Mouse (Mus musculus): ENCODE data around the gene Gm49425. TPM values are rescaled to one million over a fixed set of nuclear protein-coding genes. Genes with fewer than 3 reads are reported as not detected.
"Not testable (repeated sequence)": the region's sequence is repeated elsewhere in the genome, so short reads cannot be mapped to it uniquely, and the experiment has no call there.

Gene Gm49425
- not detected in 2 replicates for polyA plus RNA-seq (2015; fragmentation: Nextera tagmentation; extraction: Ambion mirVana)

- WGBS, result 64% methylated on average over 2 of the region's 2 CpGs
- H3K36me3 ChIP-seq (ENCODE audit: control insufficient read depth, insufficient read depth), result not testable (repeated sequence)
Measured at GRCm38 (mm10) chr15:101517161-101517560, at the start of gene Gm49425. Gene Gm49425 (minus strand): TSS chr15:101517261.

GRCm38 (mm10) chr15:101562850-101563249 is 45.8 kb upstream of the Gm49425 start, which contains the start of gene Krt90:
Gene Krt90 (minus strand): TSS chr15:101562950.
- H3K27ac ChIP-seq (ENCODE audit: low read length), result no peak within 1 kb of the TSS
- 64% methylated on average over 5 of the region's 5 CpGs for WGBS
- no peak within 1 kb of the TSS for H3K9ac ChIP-seq (ENCODE audit: low read length)
- H3K9me3 ChIP-seq (replicated peaks; ENCODE audit: control insufficient read depth, low read length), result no peaks in the 10 kb centered on the region
- H3K27me3 ChIP-seq (ENCODE audit: control insufficient read depth, insufficient read depth, low read length), result 0 out of 2 replicates have a peak, but pooled peaks cover 7% of the 10 kb centered on the region
- ATAC-seq (replicated peaks; ENCODE audit: extremely low read depth, insufficient read depth, low FRiP score), result no peak
- no peak within 1 kb of the TSS for H3K4me3 ChIP-seq (ENCODE audit: low read length)
- no peaks in the 10 kb centered on the region for H3K36me3 ChIP-seq (ENCODE audit: control insufficient read depth, insufficient read depth)
- H3K4me1 ChIP-seq (ENCODE audit: control insufficient read depth, insufficient read depth, low read length), result no peaks in the 10 kb centered on the region
- H3K4me2 ChIP-seq (ENCODE audit: low read depth, low read length), result no peak within 1 kb of the TSS

More at GRCm38 (mm10) chr15:101517161-101517560, at the start of gene Gm49425:
- not testable (repeated sequence) for H3K27ac ChIP-seq (ENCODE audit: low read length); H3K4me1 ChIP-seq (ENCODE audit: control insufficient read depth, insufficient read depth, low read length); H3K27me3 ChIP-seq (ENCODE audit: control insufficient read depth, insufficient read depth, low read length); H3K4me2 ChIP-seq (ENCODE audit: low read depth, low read length); H3K4me3 ChIP-seq (ENCODE audit: low read length); H3K9me3 ChIP-seq (replicated peaks; ENCODE audit: control insufficient read depth, low read length); ATAC-seq (replicated peaks; ENCODE audit: extremely low read depth, insufficient read depth, low FRiP score); H3K9ac ChIP-seq (ENCODE audit: low read length)

GRCm38 (mm10) chr15:101558034-101558646 is 41.1 kb upstream of the Gm49425 start:
- H3K9ac ChIP-seq (ENCODE audit: low read length), result no peak overlapping the region
- no peak overlapping the region for H3K4me2 ChIP-seq (ENCODE audit: low read depth, low read length)
- H3K4me3 ChIP-seq (ENCODE audit: low read length), result no peak overlapping the region
- no peaks in the 10 kb centered on the region for H3K4me1 ChIP-seq (ENCODE audit: control insufficient read depth, insufficient read depth, low read length)
- no peak for ATAC-seq (replicated peaks; ENCODE audit: extremely low read depth, insufficient read depth, low FRiP score)
- 15% methylated on average over 7 of the region's 7 CpGs for WGBS
- peaks cover 11% of the 10 kb centered on the region; the same call in 1 of the 2 replicates for H3K27me3 ChIP-seq (ENCODE audit: control insufficient read depth, insufficient read depth, low read length)
- no peak overlapping the region for H3K27ac ChIP-seq (ENCODE audit: low read length)
- H3K36me3 ChIP-seq (ENCODE audit: control insufficient read depth, insufficient read depth), result no peaks in the 10 kb centered on the region
- no peaks in the 10 kb centered on the region for H3K9me3 ChIP-seq (replicated peaks; ENCODE audit: control insufficient read depth, low read length)

GRCm38 (mm10) chr15:101553169-101553568 is 36.1 kb upstream of the Gm49425 start:
- Histone ChIP-seq H3K4me1 (ENCODE audit: control insufficient read depth, insufficient read depth, low read length) (no peaks in the 10 kb centered on the region), H3K9me3 (replicated peaks; ENCODE audit: control insufficient read depth, low read length) (no peaks in the 10 kb centered on the region), H3K27me3 (ENCODE audit: control insufficient read depth, insufficient read depth, low read length) (peaks cover 13% of the 10 kb centered on the region; the same call in 1 of the 2 replicates), H3K9ac (ENCODE audit: low read length) (no peak overlapping the region), H3K4me2 (ENCODE audit: low read depth, low read length) (peak overlapping the region; percentile 31; the same call in 1 of the 2 replicates), H3K4me3 (ENCODE audit: low read length) (no peak overlapping the region), H3K36me3 (ENCODE audit: control insufficient read depth, insufficient read depth) (no peaks in the 10 kb centered on the region), H3K27ac (ENCODE audit: low read length) (no peak overlapping the region)
- 2% methylated on average over 11 of the region's 11 CpGs for WGBS
- ATAC-seq (replicated peaks; ENCODE audit: extremely low read depth, insufficient read depth, low FRiP score), result peak; percentile 41; the same call in 1 of the 2 replicates

- Histone ChIP-seq H3K27ac (ENCODE audit: low read length) (no peak overlapping the region), H3K9ac (ENCODE audit: low read length) (no peak overlapping the region), H3K4me1 (ENCODE audit: control insufficient read depth, insufficient read depth, low read length) (no peaks in the 10 kb centered on the region), H3K4me3 (ENCODE audit: low read length) (no peak overlapping the region), H3K4me2 (ENCODE audit: low read depth, low read length) (no peak overlapping the region), H3K9me3 (replicated peaks; ENCODE audit: control insufficient read depth, low read length) (no peaks in the 10 kb centered on the region), H3K27me3 (ENCODE audit: control insufficient read depth, insufficient read depth, low read length) (peaks cover 13% of the 10 kb centered on the region; the same call in 1 of the 2 replicates), H3K36me3 (ENCODE audit: control insufficient read depth, insufficient read depth) (no peaks in the 10 kb centered on the region)
- 80% methylated on average over 8 of the region's 8 CpGs for WGBS
- ATAC-seq (replicated peaks; ENCODE audit: extremely low read depth, insufficient read depth, low FRiP score), result no peak
Measured at GRCm38 (mm10) chr15:101552188-101552587, 35.1 kb upstream of the Gm49425 start.

- no peak within 1 kb of the TSS for H3K27ac ChIP-seq (ENCODE audit: low read length)
- H3K4me2 ChIP-seq (ENCODE audit: low read depth, low read length), result no peak within 1 kb of the TSS
- no peak for ATAC-seq (replicated peaks; ENCODE audit: extremely low read depth, insufficient read depth, low FRiP score)
- WGBS, result 82% methylated on average over 7 of the region's 7 CpGs
- no peaks in the 10 kb centered on the region for H3K9me3 ChIP-seq (replicated peaks; ENCODE audit: control insufficient read depth, low read length)
- no peaks in the 10 kb centered on the region for H3K4me1 ChIP-seq (ENCODE audit: control insufficient read depth, insufficient read depth, low read length)
- no peak within 1 kb of the TSS for H3K9ac ChIP-seq (ENCODE audit: low read length)
- peaks cover 13% of the 10 kb centered on the region; the same call in 1 of the 2 replicates for H3K27me3 ChIP-seq (ENCODE audit: control insufficient read depth, insufficient read depth, low read length)
- no peak within 1 kb of the TSS for H3K4me3 ChIP-seq (ENCODE audit: low read length)
- no peaks in the 10 kb centered on the region for H3K36me3 ChIP-seq (ENCODE audit: control insufficient read depth, insufficient read depth)
Measured at GRCm38 (mm10) chr15:101550567-101550966, 33.5 kb upstream of the Gm49425 start, which contains the start of gene Krt82. Gene Krt82 (minus strand): TSS chr15:101550667.

- no peak overlapping the region for H3K4me2 ChIP-seq (ENCODE audit: low read depth, low read length)
- no peaks in the 10 kb centered on the region for H3K4me1 ChIP-seq (ENCODE audit: control insufficient read depth, insufficient read depth, low read length)
- H3K27ac ChIP-seq (ENCODE audit: low read length), result no peak overlapping the region
- no peaks in the 10 kb centered on the region for H3K9me3 ChIP-seq (replicated peaks; ENCODE audit: control insufficient read depth, low read length)
- 66% methylated on average over 3 of the region's 3 CpGs for WGBS
- no peaks in the 10 kb centered on the region for H3K36me3 ChIP-seq (ENCODE audit: control insufficient read depth, insufficient read depth)
- 0 out of 2 replicates have a peak, but pooled peaks cover 4% of the 10 kb centered on the region for H3K27me3 ChIP-seq (ENCODE audit: control insufficient read depth, insufficient read depth, low read length)
- ATAC-seq (replicated peaks; ENCODE audit: extremely low read depth, insufficient read depth, low FRiP score), result no peak
- H3K4me3 ChIP-seq (ENCODE audit: low read length), result no peak overlapping the region
- H3K9ac ChIP-seq (ENCODE audit: low read length), result no peak overlapping the region
Measured at GRCm38 (mm10) chr15:101544478-101544877, 27.4 kb upstream of the Gm49425 start.

- Histone ChIP-seq H3K4me2 (ENCODE audit: low read depth, low read length) (no peak overlapping the region), H3K27ac (ENCODE audit: low read length) (no peak overlapping the region), H3K9ac (ENCODE audit: low read length) (no peak overlapping the region), H3K9me3 (replicated peaks; ENCODE audit: control insufficient read depth, low read length) (no peaks in the 10 kb centered on the region), H3K27me3 (ENCODE audit: control insufficient read depth, insufficient read depth, low read length) (0 out of 2 replicates have a peak, but pooled peaks cover 2% of the 10 kb centered on the region), H3K36me3 (ENCODE audit: control insufficient read depth, insufficient read depth) (no peaks in the 10 kb centered on the region), H3K4me1 (ENCODE audit: control insufficient read depth, insufficient read depth, low read length) (no peaks in the 10 kb centered on the region), H3K4me3 (ENCODE audit: low read length) (no peak overlapping the region)
- 62% methylated on average over 9 of the region's 9 CpGs for WGBS
- ATAC-seq (replicated peaks; ENCODE audit: extremely low read depth, insufficient read depth, low FRiP score), result no peak
Measured at GRCm38 (mm10) chr15:101542543-101542942, 25.5 kb upstream of the Gm49425 start.

- Histone ChIP-seq H3K27me3 (ENCODE audit: control insufficient read depth, insufficient read depth, low read length) (0 out of 2 replicates have a peak, but pooled peaks cover 2% of the 10 kb centered on the region), H3K4me3 (ENCODE audit: low read length) (no peak overlapping the region), H3K27ac (ENCODE audit: low read length) (no peak overlapping the region), H3K4me1 (ENCODE audit: control insufficient read depth, insufficient read depth, low read length) (no peaks in the 10 kb centered on the region), H3K9me3 (replicated peaks; ENCODE audit: control insufficient read depth, low read length) (no peaks in the 10 kb centered on the region), H3K4me2 (ENCODE audit: low read depth, low read length) (no peak overlapping the region), H3K36me3 (ENCODE audit: control insufficient read depth, insufficient read depth) (no peaks in the 10 kb centered on the region), H3K9ac (ENCODE audit: low read length) (no peak overlapping the region)
- ATAC-seq (replicated peaks; ENCODE audit: extremely low read depth, insufficient read depth, low FRiP score), result no peak
- WGBS, result 59% methylated on average over 4 of the region's 4 CpGs
Measured at GRCm38 (mm10) chr15:101538580-101538900, 21.5 kb upstream of the Gm49425 start.

Data from heart, embryonic 16.5 days (tissue).